Mouse (Mus musculus) layer of hippocampus, adult 9-10 months (tissue): ENCODE measurements around the gene Gbp8.
"Not testable (repeated sequence)": the region's sequence is repeated elsewhere in the genome, so short reads cannot be mapped to it uniquely, and the experiment has no call there.

Experiments
- DNase-seq: peaks from one replicate; pipeline ENCODE4 v3.0.0; 2022; ENCODE audit warnings: low spot score

The Gbp8 gene

GRCm38 (mm10) chr5:105139409-105140088 is at the start of gene Gbp8, which contains the start of the genes Gbp9 and Gbp4:
Gene Gbp8 (minus strand): TSS chr5:105139540.
Gene Gbp9 (minus strand): TSS chr5:105139539.
Gene Gbp4 (minus strand): TSS chr5:105139586.
- DNase-seq, result not testable (repeated sequence)

- no peak for DNase-seq
Observed at GRCm38 (mm10) chr5:105181446-105181845, 42.1 kb upstream of the Gbp8 start.

GRCm38 (mm10) chr5:105156582-105156981 is 17.2 kb upstream of the Gbp8 start:
- DNase-seq, result no peak

- no peak for DNase-seq
Observed at GRCm38 (mm10) chr5:105154049-105154448, 14.7 kb upstream of the Gbp8 start.

DNA sequence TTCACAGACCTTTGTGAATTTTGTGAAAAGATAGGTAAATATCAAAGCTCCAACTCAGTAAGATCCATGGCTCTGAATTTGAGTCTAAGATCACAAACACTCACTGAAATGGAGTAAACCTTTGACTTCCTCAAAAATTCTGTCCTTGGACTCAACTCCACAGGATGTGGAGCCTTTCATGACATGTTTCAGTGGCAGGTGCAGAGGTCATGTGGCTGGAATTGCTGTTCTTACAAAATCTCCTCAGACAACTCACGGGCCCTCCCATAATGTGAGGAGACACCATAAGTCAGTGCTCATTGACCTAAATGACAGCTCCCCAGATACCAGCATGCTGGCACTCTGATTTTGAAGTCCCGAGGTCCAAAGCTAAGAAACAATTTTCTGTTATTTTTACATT is 8.7 kb upstream of the Gbp8 start:
- not testable (repeated sequence) for DNase-seq

GRCm38 (mm10) chr5:105146447-105146846 is 7.1 kb upstream of the Gbp8 start:
- DNase-seq, result no peak

DNA sequence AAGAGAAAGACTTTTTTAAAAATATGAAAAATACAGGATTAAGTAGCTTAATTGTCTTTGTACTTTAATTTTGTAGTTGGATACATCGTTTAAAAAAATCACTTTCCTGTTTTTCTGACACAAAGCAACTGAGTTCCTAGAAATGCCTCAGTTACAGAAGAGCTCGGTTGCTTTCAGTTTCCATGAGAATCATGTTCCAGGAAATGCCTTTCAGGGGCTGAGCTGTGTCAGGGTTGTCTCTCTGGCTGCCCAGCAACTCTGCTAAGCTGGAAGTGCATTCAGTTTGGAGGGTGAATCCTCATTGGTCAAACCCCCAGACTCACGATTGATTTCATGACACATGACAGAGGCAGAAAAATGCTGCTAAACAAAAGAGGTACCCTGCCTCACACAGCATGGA is 6.4 kb upstream of the Gbp8 start:
- DNase-seq, result not testable (repeated sequence)

DNA sequence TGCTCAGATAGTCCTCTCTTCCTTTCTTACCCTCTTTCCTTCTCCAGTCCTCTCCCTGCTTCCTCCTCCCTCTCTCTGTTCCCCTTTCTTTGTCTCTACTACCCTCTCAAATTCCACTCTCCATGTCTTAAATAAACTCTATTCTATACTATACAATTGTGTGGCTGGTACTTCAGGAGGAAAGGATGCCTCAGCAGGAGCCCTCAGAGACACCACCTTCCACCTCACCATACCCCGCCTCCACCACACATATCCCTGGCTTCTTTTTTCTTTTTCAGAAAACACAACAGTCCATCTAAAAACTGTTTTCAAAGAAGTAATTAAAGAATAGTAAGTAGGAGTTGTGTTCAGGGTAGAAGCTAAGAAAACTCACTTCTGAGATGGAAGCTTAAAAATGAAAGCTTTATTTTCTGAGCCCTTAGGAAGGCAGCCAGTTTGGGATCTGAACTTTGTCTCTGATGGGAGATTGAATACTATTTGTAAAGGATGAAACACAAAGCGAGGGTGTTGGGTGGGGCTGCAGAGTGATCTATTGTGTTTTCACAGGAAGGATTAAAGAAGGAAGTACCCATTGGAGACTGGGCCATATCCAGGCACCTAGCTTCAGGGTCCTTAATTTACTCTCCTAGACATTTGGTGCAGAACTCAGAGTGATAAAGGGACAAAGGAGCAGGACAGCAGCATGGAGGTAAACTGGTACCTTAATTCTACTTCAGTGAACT is 910 bp upstream of the Gbp8 start:
- not testable (repeated sequence) for DNase-seq

DNA sequence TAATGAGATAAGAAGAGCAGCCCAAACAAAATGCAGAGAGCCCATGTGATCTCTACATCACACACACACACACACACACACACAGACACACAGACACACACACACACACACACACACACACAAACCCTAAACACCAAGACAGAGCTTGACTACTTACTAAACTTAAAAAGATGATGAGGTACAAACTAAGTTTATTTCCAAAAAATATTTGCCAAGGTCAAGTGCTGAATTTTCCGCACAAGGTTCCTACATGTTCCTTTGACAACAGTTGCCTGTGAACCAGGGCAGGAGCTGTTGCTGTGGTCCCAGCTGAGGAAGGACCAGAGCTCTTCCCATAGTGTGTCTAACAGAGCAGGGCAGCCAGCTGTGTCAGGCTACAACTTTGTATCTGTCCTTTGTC is 434 bp downstream of the Gbp8 start:
- no peak for DNase-seq

- DNase-seq, result not testable (repeated sequence)
Observed at GRCm38 (mm10) chr5:105136706-105137304, 2.5 kb downstream of the Gbp8 start.

- not testable (repeated sequence) for DNase-seq
Observed at GRCm38 (mm10) chr5:105121731-105122130, 17.6 kb downstream of the Gbp8 start.

GRCm38 (mm10) chr5:105115740-105116139 is 23.6 kb downstream of the Gbp8 start:
- no peak for DNase-seq

DNA sequence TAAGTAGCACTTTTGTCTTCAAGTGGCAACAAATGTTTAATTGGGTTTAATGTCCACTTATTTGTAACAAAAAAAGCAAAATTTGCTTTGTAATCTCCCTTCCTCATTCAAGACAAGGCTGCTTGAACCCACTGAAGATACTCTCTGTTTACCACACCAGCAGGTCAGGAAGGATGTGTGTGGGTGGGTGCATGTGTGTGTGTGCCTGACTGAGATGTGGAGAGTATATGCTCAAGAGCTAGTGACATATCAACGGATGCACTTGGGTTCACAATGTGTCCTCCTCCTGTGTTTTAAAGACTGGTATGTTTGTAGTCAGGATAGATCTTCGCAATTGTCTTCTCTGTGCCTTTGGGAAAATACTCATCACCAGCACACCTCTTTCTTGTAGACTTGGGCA is 24.6 kb downstream of the Gbp8 start:
- no peak for DNase-seq

DNA sequence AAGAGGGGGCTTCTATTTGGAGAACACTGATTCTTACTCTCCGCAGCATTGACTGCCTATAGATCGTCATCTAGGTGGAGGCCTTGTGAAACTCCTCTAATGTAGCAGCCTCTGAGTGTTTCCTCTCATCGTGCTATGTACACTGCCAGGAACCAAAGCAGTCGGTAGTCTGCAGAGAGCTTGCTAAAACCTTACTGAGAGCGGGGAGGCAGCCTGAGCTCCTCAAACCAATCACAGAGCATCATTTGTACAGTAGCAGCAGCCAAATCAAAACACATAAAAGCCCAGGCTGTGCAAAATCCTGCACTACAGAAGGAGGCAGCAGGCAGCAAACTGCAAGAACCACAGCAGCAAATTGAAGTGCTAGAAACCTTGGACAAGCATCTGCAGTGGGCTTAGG is 25.7 kb downstream of the Gbp8 start:
- DNase-seq, result no peak

DNA sequence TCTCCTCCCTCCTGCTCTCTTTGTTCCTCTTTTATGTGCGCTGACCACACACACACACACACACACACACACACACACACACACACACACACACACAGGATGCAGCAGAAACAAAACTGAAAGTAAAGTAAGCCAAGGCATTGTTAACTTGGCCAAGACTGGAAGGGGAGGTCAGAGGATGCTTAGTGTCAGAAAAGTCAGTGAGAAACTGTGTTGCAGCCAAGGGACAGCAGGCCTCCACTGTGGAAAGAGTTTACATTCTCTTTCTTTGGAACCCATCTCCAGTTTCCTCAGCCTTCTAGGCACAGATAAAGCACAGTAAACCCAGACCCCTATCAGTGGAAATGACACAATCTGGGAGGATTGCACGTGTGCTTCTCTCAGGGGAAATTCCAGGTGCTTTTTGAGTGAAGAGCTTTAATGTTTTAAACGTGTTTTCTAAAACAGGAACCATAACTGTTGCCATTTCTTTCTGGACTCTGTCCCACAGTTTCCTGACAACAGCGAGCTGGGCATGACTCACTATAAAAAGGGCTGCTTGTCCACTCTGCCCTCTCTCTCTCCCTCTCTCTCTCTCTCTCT is 29.0 kb downstream of the Gbp8 start:
- DNase-seq, result not testable (repeated sequence)

- not testable (repeated sequence) for DNase-seq
Observed at GRCm38 (mm10) chr5:105109775-105110174, 29.6 kb downstream of the Gbp8 start.

DNA sequence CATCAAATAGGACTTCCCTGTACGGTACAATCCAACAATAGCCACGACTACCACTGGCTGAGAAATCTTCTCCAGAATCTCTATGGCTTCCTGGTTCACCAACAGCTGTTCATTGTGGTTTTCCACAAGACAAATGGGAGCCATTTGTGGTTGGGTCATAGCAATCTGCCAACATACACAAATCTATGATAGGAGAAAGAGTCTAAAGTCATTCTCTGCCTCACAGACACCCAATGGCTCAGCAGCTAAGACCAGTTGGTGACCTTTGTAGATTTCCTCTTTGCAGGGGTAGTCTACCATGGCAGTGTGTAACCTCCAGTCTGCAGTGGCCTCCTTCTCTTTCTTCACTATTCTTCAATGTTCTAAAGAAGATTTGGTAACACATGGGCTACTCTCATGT is 33.7 kb downstream of the Gbp8 start:
- DNase-seq, result not testable (repeated sequence)

GRCm38 (mm10) chr5:105081900-105082299 is 57.4 kb downstream of the Gbp8 start:
- DNase-seq, result no peak

DNA sequence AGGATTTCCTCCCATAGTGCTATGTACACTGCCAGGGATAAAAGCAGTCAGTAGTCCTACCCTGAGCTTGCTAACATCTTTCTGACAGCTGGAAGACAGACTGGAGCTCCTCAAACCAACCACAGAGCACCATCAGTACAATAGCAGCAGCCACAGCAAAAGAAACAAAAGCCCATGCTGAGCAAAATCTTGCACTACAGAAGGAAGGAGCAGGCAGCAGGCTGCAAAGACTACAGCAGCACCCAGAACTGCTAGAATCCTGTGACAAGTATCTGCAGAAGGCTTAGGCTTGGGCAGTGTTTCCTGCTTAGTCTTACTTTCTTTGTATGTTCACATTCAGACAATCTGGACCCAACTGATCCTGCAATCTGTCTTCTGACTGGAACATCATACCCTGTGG is 71.0 kb downstream of the Gbp8 start:
- DNase-seq, result not testable (repeated sequence)

DNA sequence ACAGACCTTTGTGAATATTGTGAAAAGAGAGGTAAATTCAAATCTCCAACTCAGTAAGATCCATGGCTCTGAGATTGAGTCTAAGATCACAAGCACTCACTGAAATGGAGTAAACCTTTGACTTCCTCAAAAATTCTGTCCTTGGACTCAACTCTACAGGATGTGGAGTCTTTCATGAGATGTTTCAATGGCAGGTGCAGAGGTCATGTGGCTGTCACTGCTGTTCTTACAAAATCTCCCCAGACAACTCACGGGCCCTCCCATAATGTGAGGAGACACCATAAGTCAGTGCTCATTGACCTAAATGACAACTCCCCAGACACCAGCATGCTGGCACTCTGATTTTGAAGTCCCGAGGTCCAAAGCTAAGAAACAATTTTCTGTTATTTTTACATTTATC is 74.9 kb downstream of the Gbp8 start:
- not testable (repeated sequence) for DNase-seq

GRCm38 (mm10) chr5:105063321-105063720 is 76.0 kb downstream of the Gbp8 start:
- DNase-seq, result no peak

GRCm38 (mm10) chr5:105062403-105062802 is 76.9 kb downstream of the Gbp8 start:
- not testable (repeated sequence) for DNase-seq

GRCm38 (mm10) chr5:105060224-105060623 is 79.1 kb downstream of the Gbp8 start:
- DNase-seq, result no peak
